Mouse (Mus musculus): ENCODE results near the gene C1qtnf4. TPM values are rescaled to one million over a fixed set of nuclear protein-coding genes. Genes with fewer than 3 reads are reported as not detected.

Gene C1qtnf4
- polyA plus RNA-seq, 1 experiment from 2014 or later = 8.8 TPM

DNA sequence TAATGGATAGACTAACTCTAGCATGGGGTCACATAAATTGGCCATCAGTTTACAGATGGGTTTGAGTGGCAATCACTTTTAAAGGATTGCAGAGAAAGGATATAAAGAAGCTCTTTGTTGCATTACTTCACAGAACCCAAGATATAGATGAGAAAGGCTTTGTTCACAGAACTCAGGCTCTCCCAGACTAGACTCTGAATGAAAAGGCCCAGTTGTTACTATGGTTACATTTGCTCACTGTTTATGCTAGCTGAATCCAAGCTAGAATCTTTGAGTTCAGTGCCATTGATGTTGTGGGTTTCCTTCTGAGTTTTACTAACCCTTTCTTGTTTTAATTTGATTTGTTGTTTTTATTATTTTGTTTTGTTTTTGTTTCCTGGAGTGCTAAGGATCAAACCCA lies 21.5 kb upstream of the C1qtnf4 start:
- no peak for ATAC-seq
- H3K9me3 ChIP-seq = no peaks in the 10 kb centered on the region
- no peaks in the 10 kb centered on the region for H3K4me1 ChIP-seq (replicated peaks)
- no peak overlapping the region for H3K4me3 ChIP-seq (replicated peaks)
- H3K4me2 ChIP-seq (replicated peaks) = no peak overlapping the region
- H3K9ac ChIP-seq = no peak overlapping the region
- no peak overlapping the region for H3K27ac ChIP-seq
- H3K27me3 ChIP-seq (replicated peaks) = no peaks in the 10 kb centered on the region
- peaks cover 28% of the 10 kb centered on the region for H3K36me3 ChIP-seq

DNA sequence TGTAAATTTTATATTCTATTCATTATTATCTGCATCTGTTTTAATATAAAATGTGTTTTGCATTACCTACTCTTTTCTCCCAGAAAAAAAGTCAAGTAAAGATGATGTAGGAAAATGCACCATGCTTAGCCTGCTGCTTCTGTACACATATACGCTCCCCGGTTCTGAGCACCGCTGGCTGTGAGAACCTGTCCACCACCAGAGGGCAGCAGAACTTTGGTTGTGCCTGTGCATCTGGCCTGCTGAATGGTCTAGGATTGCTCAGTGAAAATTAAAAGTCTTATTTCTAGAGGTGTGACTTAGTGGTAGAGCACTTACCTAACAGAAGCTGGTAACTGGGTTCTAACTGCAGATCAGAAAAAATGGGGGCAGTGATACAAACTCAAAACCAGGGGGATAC lies 19.1 kb upstream of the C1qtnf4 start:
- peak; percentile 84 for ATAC-seq
- H3K4me2 ChIP-seq (replicated peaks) = no peak overlapping the region
- no peaks in the 10 kb centered on the region for H3K27me3 ChIP-seq (replicated peaks)
- H3K27ac ChIP-seq = no peak overlapping the region
- WGBS = 24% methylated on average over 3 of the region's 3 CpGs
- no peak overlapping the region for H3K9ac ChIP-seq
- peaks cover 24% of the 10 kb centered on the region for H3K36me3 ChIP-seq
- H3K4me3 ChIP-seq (replicated peaks) = no peak overlapping the region
- H3K9me3 ChIP-seq = no peaks in the 10 kb centered on the region
- peaks cover 13% of the 10 kb centered on the region for H3K4me1 ChIP-seq (replicated peaks)

DNA sequence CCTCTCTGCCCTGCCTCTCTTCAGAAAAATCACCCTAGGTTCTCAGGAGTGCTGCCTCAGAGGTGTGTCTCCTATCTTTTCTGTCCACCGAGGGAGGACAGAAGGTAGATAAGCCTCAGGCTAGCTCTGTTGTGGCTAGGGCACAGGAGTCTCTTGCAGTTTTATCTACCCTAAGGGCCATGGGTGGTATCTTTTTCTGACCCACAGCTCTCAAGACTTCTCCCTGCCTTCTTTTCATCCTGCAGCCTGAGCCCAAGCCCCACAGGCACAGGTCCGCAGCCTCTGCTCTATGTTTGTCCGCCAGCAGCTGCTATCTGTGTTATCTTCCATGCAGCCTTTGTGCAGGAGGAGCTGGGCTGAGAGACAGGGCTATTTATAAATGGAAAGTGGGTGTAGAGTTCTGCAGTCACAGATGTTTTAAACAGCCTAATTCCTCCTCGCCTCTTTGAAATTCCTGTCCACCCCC lies 15.5 kb upstream of the C1qtnf4 start:
- no peak overlapping the region for H3K4me2 ChIP-seq (replicated peaks)
- H3K36me3 ChIP-seq = peaks cover 14% of the 10 kb centered on the region
- peaks cover 13% of the 10 kb centered on the region for H3K4me1 ChIP-seq (replicated peaks)
- H3K27ac ChIP-seq = peak overlapping the region; percentile 52
- H3K4me3 ChIP-seq (replicated peaks) = no peak overlapping the region
- 11% methylated on average over 4 of the region's 4 CpGs for WGBS
- 0 out of 2 replicates have a peak overlapping the region, but pooled peaks have one; percentile 20 for H3K9ac ChIP-seq
- ATAC-seq = peak; percentile 69
- H3K27me3 ChIP-seq (replicated peaks) = no peaks in the 10 kb centered on the region
- no peaks in the 10 kb centered on the region for H3K9me3 ChIP-seq

DNA sequence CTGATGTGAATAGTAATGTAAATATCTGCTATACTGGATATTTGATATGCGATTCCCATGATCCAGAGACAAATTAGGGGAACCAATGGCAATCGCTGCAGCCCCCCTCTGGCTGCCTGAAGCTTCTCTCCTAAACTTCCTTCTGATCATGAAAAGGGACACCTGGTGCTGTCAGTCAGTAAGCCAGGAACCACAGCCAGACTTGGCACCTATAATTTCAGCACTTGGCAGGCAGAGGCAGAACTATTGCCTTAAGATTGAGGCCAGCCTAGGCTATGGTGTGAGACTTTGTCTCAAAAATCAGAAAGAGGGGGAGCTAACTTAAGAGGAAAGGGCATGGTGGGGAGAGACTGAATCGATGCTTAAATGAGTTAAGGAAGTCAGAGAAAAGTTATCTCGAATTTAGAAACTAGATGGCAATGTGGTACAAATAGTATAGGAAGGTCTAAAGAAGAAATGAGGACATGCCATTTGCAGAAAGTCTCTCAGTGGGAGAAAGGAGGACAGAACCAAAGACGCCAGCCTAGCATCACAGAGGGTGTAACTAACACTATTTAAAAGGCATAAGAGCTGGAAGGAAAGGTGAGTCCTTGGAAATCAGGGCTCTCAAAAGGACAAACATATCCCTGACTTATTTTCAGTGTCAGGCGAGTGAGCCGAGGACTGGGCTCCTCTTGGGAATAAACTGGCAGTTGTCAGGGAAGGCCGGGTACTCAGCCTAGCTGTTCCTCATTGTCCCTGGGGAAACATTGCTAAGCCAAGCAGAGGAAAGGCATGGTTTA lies 14.3 kb upstream of the C1qtnf4 start:
- H3K4me1 ChIP-seq (replicated peaks) = peaks cover 13% of the 10 kb centered on the region
- no peak overlapping the region for H3K27ac ChIP-seq
- ATAC-seq = no peak
- no peak overlapping the region for H3K9ac ChIP-seq
- no peaks in the 10 kb centered on the region for H3K9me3 ChIP-seq
- no peak overlapping the region for H3K4me2 ChIP-seq (replicated peaks)
- H3K36me3 ChIP-seq = peaks cover 5% of the 10 kb centered on the region; the same call in 1 of the 2 replicates
- whole genome bisulfite sequencing = 69% methylated on average over 8 of the region's 8 CpGs
- no peak overlapping the region for H3K4me3 ChIP-seq (replicated peaks)
- no peaks in the 10 kb centered on the region for H3K27me3 ChIP-seq (replicated peaks)

DNA sequence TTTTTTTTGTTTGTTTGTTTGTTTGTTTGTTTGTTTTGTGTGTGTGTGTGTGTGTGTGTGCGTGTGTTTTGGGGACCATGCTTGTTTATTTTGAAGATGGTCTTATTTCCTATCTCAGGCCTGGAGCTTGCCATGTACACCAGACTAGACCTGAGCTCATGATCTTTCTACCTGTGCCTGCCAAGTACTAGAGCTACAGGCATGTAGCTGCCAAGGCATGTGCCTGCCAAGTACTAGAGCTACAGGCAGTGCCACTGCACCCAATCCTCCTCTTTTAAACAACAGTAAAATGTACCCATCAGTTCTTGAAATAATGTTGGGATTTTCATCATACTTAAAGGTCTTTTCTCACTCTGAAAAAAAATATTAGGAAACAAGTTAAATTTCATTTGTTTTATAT lies 11.6 kb upstream of the C1qtnf4 start:
- H3K4me2 ChIP-seq (replicated peaks) = no peak overlapping the region
- ATAC-seq = no peak
- no peak overlapping the region for H3K27ac ChIP-seq
- H3K27me3 ChIP-seq (replicated peaks) = no peaks in the 10 kb centered on the region
- H3K36me3 ChIP-seq = no peaks in the 10 kb centered on the region
- 82% methylated on average over 1 of the region's 1 CpGs for WGBS
- H3K4me1 ChIP-seq (replicated peaks) = peaks cover 13% of the 10 kb centered on the region
- no peak overlapping the region for H3K9ac ChIP-seq
- no peaks in the 10 kb centered on the region for H3K9me3 ChIP-seq
- H3K4me3 ChIP-seq (replicated peaks) = no peak overlapping the region

DNA sequence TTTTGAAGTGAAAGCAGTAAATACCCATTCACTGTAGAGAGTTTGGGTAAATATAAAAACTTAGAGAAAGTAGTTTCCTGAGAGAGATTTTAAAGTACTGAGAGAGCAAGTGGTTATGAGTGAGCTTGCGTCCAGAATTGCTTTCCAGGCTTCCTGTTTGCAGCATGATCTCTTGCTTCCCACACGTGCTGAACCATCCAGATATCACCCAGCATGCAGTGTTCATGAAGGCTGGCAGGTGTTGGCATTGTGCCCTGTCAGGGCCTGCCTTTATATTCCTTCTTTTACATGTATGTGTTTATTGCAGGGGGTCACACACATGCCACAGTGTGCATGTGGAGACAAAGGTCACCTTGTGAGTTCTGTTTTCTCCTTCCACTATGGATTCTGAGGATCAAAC lies 10.4 kb upstream of the C1qtnf4 start:
- Histone ChIP-seq H3K9me3 (no peaks in the 10 kb centered on the region), H3K9ac (no peak overlapping the region), H3K36me3 (no peaks in the 10 kb centered on the region), H3K4me3 (replicated peaks) (no peak overlapping the region), H3K4me1 (replicated peaks) (peaks cover 6% of the 10 kb centered on the region; the same call in 1 of the 2 replicates), H3K27me3 (replicated peaks) (no peaks in the 10 kb centered on the region), H3K4me2 (replicated peaks) (no peak overlapping the region), H3K27ac (no peak overlapping the region)
- WGBS = 70% methylated on average over 2 of the region's 2 CpGs
- ATAC-seq = no peak

DNA sequence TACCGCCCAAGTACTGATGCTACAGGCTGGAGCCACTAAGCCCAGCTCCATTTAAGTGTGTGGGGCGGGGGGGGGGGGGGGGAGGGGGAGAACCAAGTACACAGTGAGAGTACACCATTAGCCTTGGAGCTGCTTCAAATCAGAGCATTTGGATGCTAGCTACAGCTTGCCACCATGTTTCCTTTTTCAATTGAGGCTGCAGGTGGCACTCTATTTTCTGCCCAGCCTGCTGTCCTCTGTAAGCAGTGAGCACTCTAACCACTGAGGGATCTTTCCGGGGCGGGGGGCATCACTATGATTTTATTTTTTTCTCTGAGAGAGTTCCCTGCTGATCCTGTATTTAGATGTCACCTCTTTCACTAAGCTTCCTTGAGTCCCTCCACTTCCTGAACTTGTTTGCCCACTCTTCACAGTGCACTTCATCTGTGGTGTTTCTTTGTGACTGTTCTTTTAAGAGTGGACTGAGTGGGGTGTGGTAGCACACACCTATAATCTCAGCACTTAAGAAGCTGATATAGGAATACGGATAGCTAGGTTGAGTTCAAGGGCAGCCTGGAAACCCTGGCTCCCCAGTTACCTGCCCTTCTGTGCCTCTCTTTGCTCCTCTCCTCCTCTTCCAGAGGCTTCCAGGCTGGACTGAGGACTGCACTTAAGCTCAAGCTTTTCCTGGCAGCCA lies 7.9 kb upstream of the C1qtnf4 start:
- Histone ChIP-seq H3K27ac (no peak overlapping the region), H3K27me3 (replicated peaks) (no peaks in the 10 kb centered on the region), H3K4me2 (replicated peaks) (no peak overlapping the region), H3K4me3 (replicated peaks) (no peak overlapping the region), H3K9ac (no peak overlapping the region), H3K36me3 (no peaks in the 10 kb centered on the region), H3K4me1 (replicated peaks) (no peaks in the 10 kb centered on the region), H3K9me3 (no peaks in the 10 kb centered on the region)
- 49% methylated on average over 5 of the region's 5 CpGs for WGBS
- ATAC-seq = no peak

DNA sequence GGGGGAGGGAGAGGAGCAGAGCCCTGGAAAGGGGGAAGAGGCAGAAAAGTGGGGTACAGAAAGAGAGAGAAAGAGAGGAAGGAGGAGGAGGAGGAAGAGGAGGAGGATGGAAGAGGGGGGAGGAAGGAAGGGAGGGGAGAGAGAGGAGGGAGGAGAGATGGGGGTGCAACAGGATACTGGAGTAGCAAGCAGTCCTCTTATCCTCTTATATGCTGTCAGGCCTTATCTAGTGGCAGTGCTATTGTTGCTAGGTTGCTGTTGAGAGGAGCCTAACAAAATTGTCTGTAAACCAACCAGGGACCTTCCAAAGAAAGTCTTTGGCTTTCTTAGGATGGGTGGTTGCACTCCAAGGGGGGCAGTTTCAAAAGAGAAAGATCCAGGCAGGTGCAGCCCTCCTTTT lies 6.2 kb upstream of the C1qtnf4 start:
- H3K4me2 ChIP-seq (replicated peaks) = no peak overlapping the region

DNA sequence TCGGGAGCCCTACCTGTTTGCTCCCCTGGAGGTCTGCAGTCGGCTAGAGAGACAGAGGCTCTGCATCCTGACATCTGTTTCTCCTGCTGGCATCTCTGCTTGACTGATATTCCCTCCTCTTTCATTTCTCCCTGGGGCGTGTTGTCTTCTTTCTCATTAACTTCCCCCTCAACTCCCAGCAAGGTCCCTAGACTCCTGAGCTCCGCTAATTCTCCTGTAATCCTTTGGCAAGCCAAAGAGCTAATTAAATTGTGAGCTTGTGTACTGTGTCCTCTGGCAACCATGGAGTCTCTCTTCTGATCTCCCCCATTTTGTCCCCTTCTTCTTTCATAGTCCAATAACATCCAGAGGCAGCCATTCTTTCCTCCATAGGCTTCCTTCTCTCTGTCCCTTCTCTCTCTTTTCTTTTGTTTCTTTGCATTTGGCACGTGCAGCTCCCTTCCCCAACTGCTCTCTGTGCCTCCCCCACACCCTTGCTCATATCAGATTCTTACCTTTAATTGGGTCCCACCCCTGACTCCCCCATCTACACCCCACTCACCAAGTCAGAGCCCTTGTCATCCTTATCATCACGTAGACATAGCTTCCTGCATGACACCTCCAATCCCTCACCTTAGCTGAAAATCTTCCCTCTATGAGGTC lies 5.4 kb upstream of the C1qtnf4 start:
- Histone ChIP-seq H3K27ac (no peak overlapping the region), H3K4me1 (replicated peaks) (peaks cover under 1% of the 10 kb centered on the region; the same call in 1 of the 2 replicates), H3K4me2 (replicated peaks) (no peak overlapping the region), H3K4me3 (replicated peaks) (no peak overlapping the region), H3K27me3 (replicated peaks) (0 out of 2 replicates have a peak, but pooled peaks cover 2% of the 10 kb centered on the region), H3K9ac (no peak overlapping the region), H3K9me3 (no peaks in the 10 kb centered on the region), H3K36me3 (no peaks in the 10 kb centered on the region)
- no peak for ATAC-seq
- 42% methylated on average over 6 of the region's 6 CpGs for WGBS

More for the DNA sequence above, 6.2 kb upstream of the C1qtnf4 start:
- H3K4me1 ChIP-seq (replicated peaks) = no peaks in the 10 kb centered on the region
- H3K4me3 ChIP-seq (replicated peaks) = no peak overlapping the region
- no peaks in the 10 kb centered on the region for H3K36me3 ChIP-seq
- H3K9me3 ChIP-seq = no peaks in the 10 kb centered on the region
- no peak overlapping the region for H3K9ac ChIP-seq
- no peak for ATAC-seq
- no peak overlapping the region for H3K27ac ChIP-seq
- H3K27me3 ChIP-seq (replicated peaks) = no peaks in the 10 kb centered on the region

DNA sequence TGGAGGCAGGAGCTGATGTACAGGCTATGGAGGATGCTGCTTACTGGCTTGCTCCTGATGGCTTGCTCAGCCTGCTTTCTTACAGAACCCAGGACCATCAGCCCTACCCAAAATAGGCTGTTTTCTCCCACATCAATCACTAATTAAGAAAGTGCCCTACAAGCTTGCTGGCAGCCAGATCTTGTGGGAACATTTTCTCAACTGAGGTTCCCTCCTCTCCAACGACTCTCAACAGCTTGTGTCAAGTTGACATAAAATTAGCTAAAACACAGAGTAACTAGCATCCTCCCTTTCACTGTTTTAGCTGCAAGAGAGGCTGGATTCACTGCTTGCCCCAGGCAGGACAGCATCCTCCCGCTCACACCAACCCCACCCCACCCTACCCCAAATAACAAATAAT lies 3.8 kb upstream of the C1qtnf4 start:
- Histone ChIP-seq H3K27me3 (replicated peaks) (peaks cover 17% of the 10 kb centered on the region), H3K36me3 (no peaks in the 10 kb centered on the region), H3K27ac (no peak overlapping the region), H3K4me2 (replicated peaks) (no peak overlapping the region), H3K9me3 (no peaks in the 10 kb centered on the region), H3K9ac (no peak overlapping the region), H3K4me1 (replicated peaks) (peaks cover 9% of the 10 kb centered on the region), H3K4me3 (replicated peaks) (no peak overlapping the region)
- 78% methylated on average over 2 of the region's 2 CpGs for WGBS
- ATAC-seq = no peak

DNA sequence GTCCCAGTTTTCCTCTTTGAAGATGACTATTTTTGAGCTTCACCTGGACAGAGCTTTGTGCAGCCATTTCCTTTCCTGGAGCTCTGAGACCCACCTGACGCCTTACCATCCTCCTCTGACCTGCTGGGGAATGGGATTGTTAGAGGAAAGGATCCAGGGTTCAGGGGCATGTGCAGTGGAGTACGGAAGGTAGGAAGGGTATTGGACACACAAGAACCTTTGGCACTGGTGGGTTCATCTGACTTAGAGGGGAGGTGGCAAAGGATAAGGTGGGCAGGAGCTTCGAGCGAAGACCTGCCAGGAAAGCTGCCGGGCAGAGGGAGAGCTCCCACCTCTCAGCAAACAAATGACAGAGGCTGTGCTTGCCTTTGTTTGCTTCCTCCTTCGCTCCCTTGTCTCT lies 776 bp downstream of the C1qtnf4 start:
- ATAC-seq = no peak
- no peak overlapping the region for H3K27ac ChIP-seq
- no peaks in the 10 kb centered on the region for H3K36me3 ChIP-seq
- H3K4me1 ChIP-seq (replicated peaks) = peaks cover 17% of the 10 kb centered on the region
- peak overlapping the region; percentile 49; the same call in 1 of the 2 replicates for H3K4me3 ChIP-seq (replicated peaks)
- peak overlapping the region; percentile 95 for H3K4me2 ChIP-seq (replicated peaks)
- 36% methylated on average over 6 of the region's 6 CpGs for WGBS
- peaks cover 41% of the 10 kb centered on the region for H3K27me3 ChIP-seq (replicated peaks)
- H3K9me3 ChIP-seq = no peaks in the 10 kb centered on the region
- no peak overlapping the region for H3K9ac ChIP-seq

DNA sequence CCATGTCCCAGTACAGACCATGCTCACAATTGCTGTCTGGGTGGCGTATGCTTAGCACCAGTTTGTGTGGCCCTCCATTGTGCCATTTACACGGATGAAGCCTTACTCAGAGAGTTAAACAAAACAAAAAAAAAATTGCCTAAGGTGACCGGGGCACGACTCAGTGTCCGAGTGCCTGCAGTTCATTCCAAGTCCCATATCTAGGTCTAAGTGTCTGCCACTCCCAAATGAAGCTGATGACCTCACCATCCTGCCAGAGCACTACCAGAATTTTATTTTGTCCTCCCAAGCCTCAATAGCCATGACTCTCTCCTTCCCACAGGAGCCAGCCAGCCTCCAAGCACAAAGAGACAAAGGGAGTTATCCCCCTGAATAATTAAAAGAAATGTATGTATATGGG lies 2.0 kb downstream of the C1qtnf4 start:
- no peak for ATAC-seq
- peaks cover 17% of the 10 kb centered on the region for H3K4me1 ChIP-seq (replicated peaks)
- H3K27me3 ChIP-seq (replicated peaks) = peaks cover 41% of the 10 kb centered on the region
- no peak overlapping the region for H3K9ac ChIP-seq
- no peak overlapping the region for H3K27ac ChIP-seq
- H3K9me3 ChIP-seq = no peaks in the 10 kb centered on the region
- 67% methylated on average over 5 of the region's 5 CpGs for WGBS
- H3K4me3 ChIP-seq (replicated peaks) = no peak overlapping the region
- H3K36me3 ChIP-seq = no peaks in the 10 kb centered on the region
- H3K4me2 ChIP-seq (replicated peaks) = no peak overlapping the region
